Mouse (Mus musculus): ENCODE data around the gene Ksr1.

Ksr1 gene

DNA sequence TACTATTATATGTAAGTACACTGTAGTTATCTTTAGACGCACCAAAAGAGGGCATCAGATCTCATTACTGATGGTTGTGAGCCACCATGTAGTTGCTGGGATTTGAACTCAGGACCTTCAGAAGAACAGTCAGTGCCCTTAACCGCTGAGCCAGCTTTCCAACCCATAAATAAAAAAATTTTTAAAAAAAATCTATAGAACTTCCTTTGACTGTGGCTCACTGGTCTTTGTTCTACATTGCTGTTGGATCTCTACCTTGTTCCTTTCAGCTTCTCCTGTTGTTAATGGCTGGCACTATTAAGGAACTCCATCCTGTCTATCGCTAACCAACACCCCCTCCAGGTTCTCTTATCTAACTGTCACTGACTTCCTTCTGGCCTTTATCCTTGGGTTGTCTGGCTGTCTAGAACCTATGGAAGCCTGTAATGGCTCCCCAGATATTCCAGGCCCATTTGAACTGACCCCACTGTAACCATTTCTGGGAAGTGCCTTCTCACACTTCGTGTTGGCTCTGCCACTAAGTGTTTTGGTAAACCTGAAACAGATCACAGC is 166.0 kb downstream of the Ksr1 start:
- no peak for DNase-seq (ENCODE audit: low spot score)

DNA sequence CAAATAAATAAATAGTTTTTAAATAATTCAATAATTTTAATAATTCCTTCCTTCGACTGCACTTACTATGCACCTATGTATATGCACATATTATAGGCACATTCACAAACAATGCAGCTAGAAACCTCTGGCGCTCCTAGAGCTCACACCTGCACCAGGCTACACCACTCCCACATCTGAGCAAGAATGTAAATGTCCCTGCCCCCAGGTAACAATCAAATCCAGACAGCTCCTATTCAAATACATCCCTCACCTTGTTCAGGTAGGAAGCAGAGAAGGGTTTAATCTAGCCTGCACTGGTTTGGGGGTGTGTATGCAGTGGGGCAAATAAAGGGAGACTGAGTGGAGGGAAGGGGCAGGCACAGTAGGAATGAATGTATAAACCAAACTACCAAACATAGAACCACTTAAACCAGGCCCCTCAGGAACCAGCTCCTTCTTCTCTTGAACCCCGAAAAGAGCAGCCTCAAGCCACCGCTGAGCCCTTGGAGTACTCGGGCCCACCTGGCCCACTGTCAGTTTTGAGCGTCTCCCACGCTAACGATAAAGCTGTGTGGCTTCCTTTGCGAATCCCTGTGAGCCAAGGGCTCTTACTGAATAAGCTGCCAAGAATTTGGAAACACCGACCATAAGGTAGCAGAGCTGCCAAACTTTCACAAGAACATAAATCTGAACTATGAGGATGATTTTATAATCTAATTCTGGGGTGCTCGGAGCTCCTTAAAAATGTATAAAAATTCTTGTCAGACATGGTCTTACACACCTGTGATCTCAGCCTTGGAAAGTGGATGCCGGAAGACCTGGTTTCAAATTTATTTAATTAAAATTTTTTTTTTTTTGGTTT is 167.8 kb downstream of the Ksr1 start:
- no peak for DNase-seq (ENCODE audit: low spot score)

DNA sequence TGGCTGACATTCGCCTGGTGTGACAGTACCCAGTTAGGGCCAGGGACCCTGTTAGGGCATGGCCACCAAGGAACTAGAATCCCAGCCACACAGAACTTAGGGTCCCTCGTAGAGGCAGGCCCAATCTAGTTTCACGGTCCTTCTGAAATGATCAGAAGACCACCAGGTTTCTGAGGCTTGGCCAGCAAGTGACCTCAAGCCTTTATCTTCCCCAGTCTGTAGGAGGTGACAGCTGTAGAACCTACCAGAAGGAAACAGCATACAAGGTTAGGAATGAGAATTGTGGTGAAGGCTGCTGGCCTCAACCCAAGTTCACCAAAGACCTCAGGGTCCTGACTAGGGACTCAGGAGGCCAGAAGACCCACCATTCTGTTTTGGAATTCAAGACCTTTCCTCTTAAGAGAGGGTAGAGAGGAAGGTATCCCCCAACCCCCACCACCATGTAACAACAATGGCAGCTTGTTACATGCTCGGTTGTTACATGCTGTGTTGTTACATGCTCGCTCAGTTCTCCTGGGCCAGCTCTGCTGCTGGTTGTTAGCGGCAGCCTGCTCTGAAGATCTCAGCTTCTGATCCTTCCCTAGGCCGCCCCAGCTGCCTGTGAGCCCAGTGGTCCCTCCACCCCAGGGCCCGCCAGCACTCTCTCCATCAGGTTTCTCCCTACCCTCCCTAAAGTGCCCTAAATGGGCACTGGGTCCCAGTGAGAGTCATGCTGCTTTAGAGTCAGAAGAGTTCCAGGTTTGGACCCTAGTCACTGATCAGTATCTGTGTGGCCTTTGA is 169.3 kb downstream of the Ksr1 start:
- DNase-seq (ENCODE audit: low spot score): no peak

DNA sequence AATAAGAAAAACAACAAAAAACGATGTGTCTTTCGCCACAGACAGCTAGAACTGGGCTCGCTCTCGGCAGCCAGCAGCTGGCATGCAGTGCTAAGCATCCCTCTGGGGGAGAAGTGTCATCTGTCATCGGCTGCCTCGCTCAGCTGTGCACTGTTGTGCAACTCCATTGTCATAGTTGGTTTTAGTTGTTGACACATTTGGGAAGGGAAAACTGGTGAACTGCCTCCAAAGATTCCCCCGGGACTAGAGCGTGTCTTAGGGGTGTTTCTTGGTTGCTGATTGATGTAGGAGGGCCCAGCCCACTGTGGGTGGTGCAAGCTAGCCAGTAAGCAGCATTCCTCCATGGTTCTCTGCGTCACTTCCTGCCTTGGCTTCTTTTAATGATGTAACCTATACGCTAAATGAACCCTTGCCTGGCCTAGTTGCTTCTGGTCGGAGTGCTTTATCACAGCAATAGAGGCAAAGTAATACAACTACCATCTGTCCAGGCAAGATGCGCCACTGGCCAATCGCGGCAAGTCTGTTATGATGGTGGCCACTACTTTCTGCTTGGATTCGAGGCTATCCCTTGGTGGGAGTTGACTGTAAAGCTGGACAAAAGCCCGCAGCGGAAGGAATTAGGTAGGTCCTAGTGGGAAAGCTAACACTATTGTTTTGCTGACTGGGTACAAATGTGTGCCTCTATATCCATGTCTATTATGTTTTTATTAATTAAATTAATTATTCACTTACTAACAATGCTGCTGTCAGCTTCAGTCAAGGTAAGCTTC is 172.6 kb downstream of the Ksr1 start:
- no peak for DNase-seq (ENCODE audit: low spot score)

DNA sequence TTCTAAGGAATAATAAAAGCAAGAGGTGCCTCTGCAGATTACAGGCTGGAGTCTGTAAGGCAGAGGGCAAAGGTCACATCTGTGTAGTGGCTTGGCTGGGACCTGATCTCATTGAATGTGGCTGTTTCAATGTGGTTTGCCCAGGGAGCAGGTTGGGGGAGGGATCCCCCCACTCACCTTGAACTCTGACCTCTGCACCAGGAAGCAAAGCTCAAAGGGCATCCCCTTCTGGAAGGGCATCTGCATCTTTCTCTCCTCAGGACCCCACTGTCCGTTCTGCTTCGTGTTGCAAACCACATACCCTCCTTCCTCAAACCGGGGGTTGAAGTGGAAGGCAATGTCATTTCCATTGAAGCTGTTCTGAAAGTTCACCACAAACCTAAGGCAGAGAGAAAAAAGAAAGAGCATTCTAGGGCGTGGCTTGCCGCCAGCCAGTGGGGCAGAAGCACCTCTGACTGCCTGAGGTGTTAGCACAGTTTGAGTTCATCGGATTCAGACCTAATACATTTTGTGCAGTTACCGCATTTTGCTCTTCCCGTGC is 173.3 kb downstream of the Ksr1 start:
- no peak for DNase-seq (ENCODE audit: low spot score)

DNA sequence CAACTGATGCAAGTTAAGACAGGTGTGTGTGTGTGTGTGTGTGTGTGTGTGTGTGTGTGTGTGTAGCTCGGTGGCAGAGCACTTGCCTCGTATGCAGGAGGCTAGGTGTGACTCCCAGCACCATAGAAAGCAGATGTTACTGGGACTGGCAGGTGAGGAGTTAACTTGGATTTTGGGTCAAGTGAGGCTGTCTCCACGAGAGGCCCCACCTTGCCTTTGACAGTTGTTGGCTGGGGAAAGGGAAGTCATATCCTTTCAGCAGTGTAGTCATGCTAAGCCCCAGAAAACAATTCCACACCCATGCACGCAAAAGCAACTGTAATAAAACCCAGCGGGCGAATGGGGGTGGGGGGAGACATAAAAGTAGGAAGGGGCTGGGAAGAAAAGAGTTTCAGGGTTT is 173.9 kb downstream of the Ksr1 start:
- no peak for DNase-seq (ENCODE audit: low spot score)

DNA sequence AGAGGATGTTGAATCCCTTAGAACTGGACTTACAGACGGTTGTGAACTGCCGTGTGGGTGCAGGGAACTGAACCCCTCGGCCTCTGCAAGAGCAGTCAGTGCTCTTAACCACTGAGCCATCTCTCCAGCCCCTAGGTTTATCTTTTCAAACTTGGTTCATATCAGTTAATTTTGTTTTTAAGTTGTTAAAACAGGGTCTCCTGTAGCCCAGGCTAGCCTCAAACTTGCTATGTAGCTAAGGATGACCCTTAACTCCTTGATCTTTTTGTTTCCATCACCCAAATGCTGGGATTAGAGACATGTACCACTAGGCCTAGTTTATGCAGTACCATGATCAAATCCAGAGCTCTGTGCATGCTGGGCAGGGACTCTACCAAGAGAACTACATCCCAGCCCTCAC is 174.5 kb downstream of the Ksr1 start:
- no peak for DNase-seq (ENCODE audit: low spot score)

DNA sequence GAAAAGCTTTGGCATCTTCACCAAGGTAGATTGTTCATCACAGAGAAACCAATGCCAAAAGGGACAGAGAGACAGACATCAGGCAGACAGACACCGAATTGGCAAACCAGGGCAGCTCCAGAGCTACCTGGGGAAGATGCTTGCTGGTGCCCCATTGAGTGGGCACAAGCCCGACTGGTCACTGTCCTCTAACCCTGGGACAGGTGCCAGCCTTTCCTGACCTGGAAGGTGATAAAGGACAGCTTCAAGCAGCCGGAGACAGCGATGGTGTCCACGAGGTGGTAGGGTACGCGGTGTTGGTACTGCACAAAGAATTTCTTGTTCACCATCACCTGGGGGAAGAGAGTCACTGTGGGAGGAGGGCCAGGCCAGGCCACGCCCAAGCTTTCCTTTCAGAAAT is 175.1 kb downstream of the Ksr1 start:
- DNase-seq (ENCODE audit: low spot score): no peak

DNA sequence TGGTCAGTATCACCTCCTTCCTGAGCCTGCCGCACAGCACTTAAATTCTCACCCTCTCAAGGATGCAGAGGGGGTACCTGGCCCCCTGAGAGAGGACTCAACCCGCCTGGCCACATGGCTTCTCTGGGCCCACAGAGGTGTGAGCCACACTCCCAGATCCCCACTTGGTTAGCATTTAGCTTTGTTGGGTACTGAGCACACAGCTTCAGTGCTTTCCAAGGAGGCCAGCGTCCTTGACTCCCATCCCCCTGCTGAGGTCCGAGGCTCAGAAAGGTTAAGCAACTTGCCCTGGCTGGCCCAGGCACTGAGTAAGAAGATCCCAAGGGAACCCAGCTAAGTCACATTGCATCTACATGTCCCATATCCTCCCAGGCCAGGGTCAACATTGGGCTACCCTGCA is 178.1 kb downstream of the Ksr1 start:
- DNase-seq (ENCODE audit: low spot score): no peak

DNA sequence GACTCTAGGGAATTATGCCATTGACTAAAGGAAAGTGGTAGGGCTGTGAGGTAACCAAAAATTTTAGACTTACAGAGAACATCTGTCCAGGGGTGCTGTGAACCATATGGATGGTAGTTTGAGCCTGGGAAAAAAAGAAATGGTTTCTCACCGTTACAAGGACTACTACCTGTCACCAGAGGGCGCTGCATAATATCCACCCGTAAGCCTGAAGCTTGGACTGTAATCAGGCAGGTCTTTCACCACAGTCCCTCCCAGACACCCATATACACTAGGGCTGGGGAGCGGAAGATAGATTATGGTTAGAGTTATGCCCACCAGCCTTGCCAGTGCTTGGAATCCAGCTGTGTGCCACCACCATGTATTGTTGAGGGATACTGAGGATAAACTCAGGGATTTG is 178.8 kb downstream of the Ksr1 start:
- no peak for DNase-seq (ENCODE audit: low spot score)

Data from ovary, postnatal 10 days (tissue).